In genomic region chr8:127592648-127593574, GRCm38 (mm10) we compare ENCODE assay signal across 16 mouse cellular contexts.
DNase-seq lines count a peak whose midpoint lies in the region; ATAC-seq and TF ChIP-seq lines count a peak whose summit lies in the region.
"Had no signal": no experiment of that assay in that cellular context is flagged by ENCODE, and none has a peak within 500 bp of the region (broad histone marks: within the 10 kb centered on the region; RNA-seq: fewer than 3 reads in every experiment).

No protein-coding gene starts in this region.

- WGBS in lung, embryonic 14.5 days = 70% methylated on average over 12 of the region's 12 CpGs
- 47% methylated on average over 12 of the region's 12 CpGs for WGBS in lung, adult 2 months

- no peak for TF ChIP-seq CTCF in lung, embryonic 14.5 days (IDR thresholded peaks at IDR 0.05; ENCODE audit: low read depth)
- TF ChIP-seq CTCF in lung, adult 2 months (IDR thresholded peaks at IDR 0.05; ENCODE audit: insufficient read depth, low read length) = no peak

- no peaks in the 10 kb centered on the region for H3K9me3 ChIP-seq in lung, embryonic 14.5 days (ENCODE audit: low read depth, low read length)
- H3K9me3 ChIP-seq: embryonic facial prominence, embryonic 15.5 days; forebrain, embryonic 12.5 days; limb, embryonic 13.5 days had no signal

- ATAC-seq in lung, embryonic 14.5 days (ENCODE audit: insufficient read depth) = no peak
- ATAC-seq in megakaryocyte, adult 5-6 weeks (ENCODE audit: poor library complexity, severe bottlenecking) = peak; percentile 51
- ATAC-seq: inflammation-experienced regulatory T-cells, adult 6 months had no signal

- no peak for TF ChIP-seq POLR2A in lung, adult 2 months (IDR thresholded peaks at IDR 0.05; ENCODE audit: borderline replicate concordance, extremely low read depth, low read depth, low read length)

- 0 out of 2 replicates have a peak, but pooled peaks cover 2% of the 10 kb centered on the region for H3K4me1 ChIP-seq in lung, embryonic 14.5 days (ENCODE audit: insufficient read depth)
- 0 out of 2 replicates have a peak, but pooled peaks cover 3% of the 10 kb centered on the region for H3K4me1 ChIP-seq in lung, adult 2 months (ENCODE audit: control insufficient read depth, insufficient read depth, low read length)
- H3K4me1 ChIP-seq: embryonic facial prominence, embryonic 15.5 days had no signal

- H3K9ac ChIP-seq in lung, embryonic 14.5 days = no peak overlapping the region
- H3K9ac ChIP-seq: embryonic facial prominence, embryonic 15.5 days; forebrain, embryonic 12.5 days; limb, embryonic 13.5 days had no signal

- peak; percentile 37 for DNase-seq in lung, embryonic 14.5 days
- no peak for DNase-seq in lung, adult 2 months
- DNase-seq in NIH3T3 (ENCODE audit: low read depth) = peak; percentile 55
- DNase-seq in embryo, embryonic 10.5 days (ENCODE audit: low spot score) = peak; percentile 67
- DNase-seq in thymus, postnatal 36 days = no peak
- DNase-seq in spleen, adult 12 weeks (ENCODE audit: low spot score) = no peak
- DNase-seq: cerebellum, adult 2 months; heart, adult 18-20 months; heart, postnatal 14 days; kidney, postnatal 4 days had no signal

- no peaks in the 10 kb centered on the region for H3K36me3 ChIP-seq in lung, embryonic 14.5 days (ENCODE audit: insufficient read depth)
- H3K36me3 ChIP-seq: forebrain, embryonic 12.5 days had no signal

- peak overlapping the region; percentile 20; the same call in 1 of the 2 replicates for H3K27ac ChIP-seq in lung, embryonic 14.5 days (ENCODE audit: low read depth)
- H3K27ac ChIP-seq: embryonic facial prominence, embryonic 15.5 days; forebrain, embryonic 12.5 days; limb, embryonic 13.5 days; macrophage had no signal

- H3K4me3 ChIP-seq in lung, embryonic 14.5 days (ENCODE audit: low read depth, low read length) = no peak overlapping the region
- H3K4me3 ChIP-seq in lung, adult 2 months (replicated peaks; ENCODE audit: extremely low read depth, low read depth, low read length) = no peak overlapping the region
- H3K4me3 ChIP-seq: embryonic facial prominence, embryonic 15.5 days; forebrain, embryonic 12.5 days; limb, embryonic 13.5 days had no signal

- H3K27me3 ChIP-seq in lung, embryonic 14.5 days (ENCODE audit: insufficient read depth, low read length) = no peaks in the 10 kb centered on the region
- H3K27me3 ChIP-seq: embryonic facial prominence, embryonic 15.5 days; forebrain, embryonic 12.5 days; limb, embryonic 13.5 days had no signal

- no peak overlapping the region for H3K4me2 ChIP-seq in lung, embryonic 14.5 days
- H3K4me2 ChIP-seq: embryonic facial prominence, embryonic 15.5 days; forebrain, embryonic 12.5 days; limb, embryonic 13.5 days had no signal

Comparison
In these comparisons a context has a peak if more than half of its experiments do, and no peak if none do; other contexts are left out.
1. DNase-seq: peak in lung, embryonic 14.5 days (single experiment), NIH3T3 (single experiment) and embryo, embryonic 10.5 days (single experiment); none in lung, adult 2 months (single experiment), thymus, postnatal 36 days (0 of 2) and spleen, adult 12 weeks (single experiment).